Mouse (Mus musculus) heart, adult 2 months (tissue): ENCODE measurements around the gene Pla2r1.

Source experiments
- CTCF ChIP-seq: fragments of 200-600 bp; IDR thresholded peaks from 2 replicates; pipeline ENCODE4 v1.8.1; 2022; ENCODE audit warnings: antibody characterized with exemption, mild to moderate bottlenecking, moderate library complexity
- EP300 ChIP-seq: fragments of 200-500 bp; IDR thresholded peaks from 2 replicates; pipeline ENCODE4 v1.6.1; 2011; ENCODE audit warnings: low read depth, low read length, control low read depth; ENCODE audit not compliant: insufficient read depth
- POLR2A ChIP-seq: fragments of 200-500 bp; IDR thresholded peaks from 2 replicates; pipeline ENCODE4 v1.6.1; 2011; ENCODE audit warnings: mild to moderate bottlenecking, low read depth, low read length, control low read depth; ENCODE audit not compliant: insufficient read depth

- no peak for TF ChIP-seq CTCF
- no peak for TF ChIP-seq POLR2A
- TF ChIP-seq EP300 = no peak
Measured at GRCm38 (mm10) chr2:60505145-60505544, 48.0 kb downstream of the Pla2r1 start.
